Mouse (Mus musculus): ENCODE measurements around the gene Gm20388.

DNA sequence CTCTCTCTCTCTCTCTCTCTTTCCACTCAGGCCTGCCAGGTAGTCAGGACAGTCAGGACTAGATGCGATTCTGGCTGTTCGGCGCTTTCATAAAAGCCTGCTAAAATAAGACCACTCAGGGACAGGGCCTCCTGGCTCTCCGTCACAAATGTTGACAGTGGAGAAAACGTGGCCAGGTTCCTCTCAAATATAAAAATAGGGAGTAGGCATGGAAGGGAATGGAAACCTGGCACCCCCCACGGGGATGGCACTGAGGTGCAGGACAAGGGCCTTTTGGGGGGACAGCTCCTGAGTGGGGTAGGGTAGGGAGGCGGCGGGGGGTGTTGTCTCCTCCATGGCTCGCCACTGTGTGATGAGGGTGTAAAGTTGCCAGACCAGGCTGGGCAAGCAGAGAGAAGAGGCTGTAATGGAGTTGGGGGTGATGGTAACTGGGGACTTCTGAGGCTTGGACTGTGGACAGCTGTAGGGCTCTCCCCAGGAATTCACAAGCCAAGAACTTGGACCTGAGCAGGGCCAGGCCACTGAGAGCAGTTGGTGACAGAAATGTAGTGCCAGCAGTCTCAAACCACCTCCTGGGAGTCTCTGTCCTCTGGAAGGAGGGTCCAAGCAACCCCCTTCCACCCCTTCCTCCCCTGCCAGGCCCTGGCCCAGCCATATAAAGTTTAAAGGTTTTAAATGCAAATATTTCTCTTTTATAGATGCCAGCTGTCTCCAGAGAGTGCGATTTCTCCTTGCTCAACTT, 621.3 kb downstream of the Gm20388 start:
- no peak for TF ChIP-seq POLR2A (IDR thresholded peaks at IDR 0.05; ENCODE audit: borderline replicate concordance, insufficient read depth, low read length)
- TF ChIP-seq CTCF (IDR thresholded peaks at IDR 0.05; ENCODE audit: borderline replicate concordance, insufficient read depth, low read depth, low read length): no peak
